Mouse (Mus musculus) heart, embryonic 12.5 days (tissue): ENCODE measurements around the gene Cfap97. TPM values are rescaled to one million over a fixed set of nuclear protein-coding genes. Genes with fewer than 3 reads are reported as not detected.
"Not testable (repeated sequence)": the region's sequence is repeated elsewhere in the genome, so short reads cannot be mapped to it uniquely, and the experiment has no call there.

Experiments
- ATAC-seq: fragments of 200-750 bp; cut with Nextera tagmentation; 2 replicates; pipeline ENCODE4 v1.8.0; 2017; ENCODE audit warnings: moderate TSS enrichment, moderate library complexity; ENCODE audit not compliant: insufficient number of reproducible peaks, low FRiP score
- H3K27ac ChIP-seq: fragments of 300-500 bp; sonication (generic); 2 replicates; pipeline ENCODE4 v1.5.1; 2016; ENCODE audit warnings: mild to moderate bottlenecking, moderate library complexity; ENCODE audit not compliant: poor library complexity, severe bottlenecking
- H3K27me3 ChIP-seq: fragments of 300-500 bp; sonication (generic); replicated peaks from 2 replicates; pipeline ENCODE4 v1.6.1; 2016; ENCODE audit warnings: mild to moderate bottlenecking, moderate library complexity
- H3K36me3 ChIP-seq: fragments of 300-500 bp; sonication (generic); 2 replicates; pipeline ENCODE4 v1.6.1; 2016; ENCODE audit warnings: mild to moderate bottlenecking, moderate library complexity
- H3K4me1 ChIP-seq: fragments of 300-500 bp; sonication (generic); replicated peaks from 2 replicates; pipeline ENCODE4 v1.6.1; 2016; ENCODE audit warnings: mild to moderate bottlenecking
- H3K4me2 ChIP-seq: fragments of 300-500 bp; sonication (generic); 2 replicates; pipeline ENCODE4 v1.6.1; 2016; ENCODE audit warnings: mild to moderate bottlenecking, moderate library complexity
- H3K4me3 ChIP-seq: fragments of 300-500 bp; sonication (generic); 2 replicates; pipeline ENCODE4 v1.5.1; 2016; ENCODE audit warnings: mild to moderate bottlenecking
- H3K9ac ChIP-seq: fragments of 300-500 bp; sonication (generic); 2 replicates; pipeline ENCODE4 v1.6.1; 2016; ENCODE audit warnings: mild to moderate bottlenecking, moderate library complexity
- H3K9me3 ChIP-seq: fragments of 300-500 bp; sonication (generic); replicated peaks from 2 replicates; pipeline ENCODE4 v1.6.1; 2016; ENCODE audit warnings: mild to moderate bottlenecking, moderate library complexity
- WGBS: fragments of 180-500 bp; shearing (Covaris S2); methylation state at CpG from one replicate; pipeline ENCODE4 v1.1.7; 2016; 5-methylcytosine and 5-hydroxymethylcytosine counted together
- polyA plus RNA-seq: library from polyadenylated mRNA; unstranded; fragments of >200 nt; fragmentation: Nextera tagmentation; extraction: Ambion mirVana; gene quantifications from 2 replicates; pipeline ENCODE4 v1.2.1, GENCODE M21; 2016

Gene Cfap97
- 21.4 and 22.6 TPM in 2 replicates for polyA plus RNA-seq

DNA sequence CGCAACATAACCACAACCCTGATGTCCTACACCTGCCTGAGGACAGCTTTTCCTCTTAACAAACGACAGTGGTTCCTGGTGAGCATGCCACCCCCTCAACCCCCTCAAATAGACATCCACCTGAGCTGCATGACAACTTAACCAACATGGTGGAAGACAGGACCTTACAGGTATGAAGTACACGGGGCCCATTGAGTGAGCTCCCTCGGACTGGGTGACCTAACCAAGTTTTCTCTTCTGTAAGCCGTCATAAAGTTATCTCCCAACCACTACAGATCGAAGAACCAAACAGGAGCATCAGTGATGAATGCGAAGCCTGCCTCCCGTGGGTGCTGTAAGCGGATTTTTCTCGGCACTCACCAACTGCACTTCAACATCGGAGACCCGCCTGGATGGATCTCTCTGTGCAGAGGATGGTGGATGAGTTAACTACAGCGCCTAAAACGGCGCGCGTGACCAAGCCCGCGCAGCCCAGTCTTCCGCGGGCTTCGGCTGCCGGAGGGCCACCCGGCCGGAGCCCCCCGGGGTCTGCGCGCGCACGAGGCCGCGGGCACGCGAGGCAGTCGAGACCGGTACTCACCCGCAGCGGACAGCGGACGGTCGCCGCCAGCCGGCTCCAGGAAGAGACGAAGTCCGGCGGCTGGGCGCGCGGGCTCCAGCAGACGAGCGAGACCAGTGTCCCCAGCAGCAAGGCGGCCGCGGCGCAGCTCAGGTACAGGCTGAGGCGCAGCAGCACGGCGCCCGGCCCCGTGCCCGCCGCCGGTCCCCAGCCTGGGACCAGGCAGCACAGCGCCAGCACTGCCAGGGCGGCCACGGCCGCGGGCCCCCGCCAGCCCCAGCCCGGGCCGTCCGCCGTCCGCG, at the start of gene Cfap97:
Gene Cfap97 (plus strand): TSS at position 570 of the 861 bp plus-strand sequence.
- WGBS = 2% methylated on average over 73 of the region's 75 CpGs
- Histone ChIP-seq H3K4me1 (peaks cover 22% of the 10 kb centered on the region), H3K27ac (peak within 1 kb of the TSS; percentile 62), H3K4me3 (peak within 1 kb of the TSS; percentile 92), H3K36me3 (no peaks in the 10 kb centered on the region), H3K9ac (peak within 1 kb of the TSS; percentile 93), H3K4me2 (peak within 1 kb of the TSS; percentile 95), H3K9me3 (no peaks in the 10 kb centered on the region), H3K27me3 (0 out of 2 replicates have a peak, but pooled peaks cover 6% of the 10 kb centered on the region)
- peak; percentile 80 for ATAC-seq

DNA sequence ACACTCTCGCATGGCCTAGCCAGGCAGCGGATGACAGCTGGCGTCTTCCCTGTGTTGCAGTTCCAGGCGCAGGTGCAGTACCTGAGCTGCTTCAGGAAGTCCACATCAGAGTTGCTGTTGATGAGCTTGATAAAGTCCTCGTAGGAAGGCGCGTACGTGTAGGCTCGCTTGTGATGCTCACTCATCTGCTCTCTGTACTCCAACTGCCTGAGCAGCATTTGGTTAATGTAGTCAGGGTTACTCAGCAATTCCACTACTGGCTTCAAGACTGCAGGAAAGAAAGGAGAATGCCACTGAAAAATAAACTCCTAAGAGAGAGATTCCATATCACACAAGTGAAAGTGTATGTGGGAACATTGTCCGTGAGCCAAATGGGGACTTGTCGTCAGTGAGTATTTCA, 48.1 kb upstream of the Cfap97 start:
- no peak for ATAC-seq
- Histone ChIP-seq H3K9ac (no peak overlapping the region), H3K4me3 (no peak overlapping the region), H3K4me1 (no peaks in the 10 kb centered on the region), H3K4me2 (no peak overlapping the region), H3K9me3 (no peaks in the 10 kb centered on the region; the same call in 1 of the 2 replicates), H3K27ac (no peak overlapping the region), H3K36me3 (peaks cover 42% of the 10 kb centered on the region), H3K27me3 (no peaks in the 10 kb centered on the region)
- WGBS = 92% methylated on average over 11 of the region's 11 CpGs

DNA sequence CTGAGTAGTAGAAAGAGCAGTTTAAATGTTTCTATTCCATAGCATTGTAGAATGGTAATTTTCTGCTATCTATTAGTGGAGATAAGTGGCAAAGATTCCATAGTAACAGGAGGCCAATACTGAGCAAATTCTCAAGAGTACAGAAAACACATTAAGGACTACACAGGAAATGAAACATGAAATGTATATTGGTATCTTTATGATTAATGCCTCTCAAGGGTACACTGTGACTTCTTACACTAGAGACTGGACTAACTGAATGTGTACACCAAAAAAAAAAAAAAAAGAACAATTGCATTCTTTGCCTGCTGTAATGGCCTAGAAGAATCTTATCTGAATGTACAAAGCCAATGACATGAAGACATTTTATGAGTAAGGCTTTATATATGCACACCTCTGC, 43.9 kb upstream of the Cfap97 start:
- no peak overlapping the region for H3K4me3 ChIP-seq
- ATAC-seq = no peak
- no peaks in the 10 kb centered on the region for H3K9me3 ChIP-seq
- no peak overlapping the region for H3K4me2 ChIP-seq
- no peak overlapping the region for H3K9ac ChIP-seq
- no peak overlapping the region for H3K27ac ChIP-seq
- peaks cover 4% of the 10 kb centered on the region; the same call in 1 of the 2 replicates for H3K4me1 ChIP-seq
- no peaks in the 10 kb centered on the region for H3K27me3 ChIP-seq
- peaks cover 21% of the 10 kb centered on the region for H3K36me3 ChIP-seq

DNA sequence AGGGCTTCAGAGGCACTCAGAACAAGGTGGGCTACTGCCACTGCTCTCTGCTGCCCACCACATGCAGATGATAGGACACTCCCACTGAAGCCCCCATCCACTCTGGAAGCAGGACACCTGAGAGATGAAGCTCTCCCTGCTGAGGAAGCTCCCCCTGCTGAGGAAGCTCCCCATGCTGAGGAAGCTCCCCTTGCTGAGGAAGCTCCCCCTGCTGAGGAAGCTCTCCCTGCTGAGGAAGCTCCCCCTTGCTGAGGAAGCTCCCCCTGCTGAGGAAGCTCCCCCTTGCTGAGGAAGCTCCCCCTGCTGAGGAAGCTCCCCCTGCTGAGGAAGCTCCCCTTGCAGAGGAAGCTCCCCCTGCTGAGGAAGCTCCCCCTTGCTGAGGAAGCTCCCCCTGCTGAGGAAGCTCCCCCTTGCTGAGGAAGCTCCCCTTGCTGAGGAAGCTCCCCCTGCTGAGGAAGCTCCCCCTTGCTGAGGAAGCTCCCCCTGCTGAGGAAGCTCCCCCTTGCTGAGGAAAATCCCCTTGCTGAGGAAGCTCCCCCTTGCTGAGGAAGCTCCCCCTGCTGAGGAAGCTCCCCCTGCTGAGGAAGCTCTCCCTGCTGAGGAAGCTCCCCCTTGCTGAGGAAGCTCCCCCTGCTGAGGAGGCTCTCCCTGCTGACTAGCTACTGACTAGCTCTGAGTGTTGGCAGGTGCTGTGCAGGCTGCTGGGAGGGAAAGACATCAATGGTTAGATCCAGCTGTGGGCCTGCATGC, 38.0 kb upstream of the Cfap97 start:
- H3K4me3 ChIP-seq, ATAC-seq, H3K9ac ChIP-seq, H3K27me3 ChIP-seq, H3K4me2 ChIP-seq, H3K36me3 ChIP-seq, H3K9me3 ChIP-seq, H3K27ac ChIP-seq: not testable (repeated sequence)
- peaks cover 12% of the 10 kb centered on the region for H3K4me1 ChIP-seq

DNA sequence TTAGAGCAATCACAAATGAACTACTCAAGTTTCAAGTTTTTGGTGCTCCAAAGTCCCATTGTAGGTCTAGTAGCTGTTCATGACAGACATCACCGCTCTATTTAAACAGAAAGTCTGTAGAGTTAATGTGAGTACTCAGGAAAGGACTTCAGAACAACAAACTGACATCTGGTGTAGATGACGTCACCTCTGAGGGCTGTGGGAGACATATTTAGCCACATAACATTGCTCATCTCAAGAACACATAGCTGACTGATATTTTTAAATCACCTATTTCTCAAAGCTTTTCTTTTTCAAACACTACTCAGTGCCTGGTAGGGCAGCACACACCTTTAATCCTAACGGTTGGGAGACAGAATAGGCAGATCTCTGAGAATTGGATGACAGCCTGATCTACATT, 34.4 kb upstream of the Cfap97 start:
- no peak overlapping the region for H3K9ac ChIP-seq
- H3K36me3 ChIP-seq = peaks cover 12% of the 10 kb centered on the region
- H3K4me2 ChIP-seq = no peak overlapping the region
- no peak overlapping the region for H3K27ac ChIP-seq
- peaks cover 8% of the 10 kb centered on the region; the same call in 1 of the 2 replicates for H3K4me1 ChIP-seq
- H3K4me3 ChIP-seq = no peak overlapping the region
- H3K9me3 ChIP-seq = no peaks in the 10 kb centered on the region
- no peaks in the 10 kb centered on the region for H3K27me3 ChIP-seq
- ATAC-seq = no peak
- WGBS = 63% methylated on average over 3 of the region's 3 CpGs

DNA sequence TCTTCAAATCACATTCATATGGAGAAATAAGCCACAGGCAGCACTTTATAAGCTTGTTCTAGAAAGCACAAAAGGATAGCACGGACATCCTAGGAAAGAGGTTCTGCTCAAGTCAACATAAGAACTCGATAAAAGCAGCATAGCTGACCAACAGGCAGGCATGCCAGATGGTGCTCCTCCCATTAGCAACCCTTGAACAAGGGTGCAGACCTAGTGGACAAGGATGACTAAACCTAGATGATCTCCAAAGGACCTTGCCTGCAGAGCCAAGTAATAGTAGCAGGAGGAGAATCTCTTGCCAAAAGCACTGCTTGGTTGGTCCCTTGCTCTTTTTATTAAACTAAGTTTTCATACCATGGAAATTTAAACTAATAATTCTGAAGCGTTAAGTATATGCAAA, 32.4 kb upstream of the Cfap97 start:
- H3K4me2 ChIP-seq = no peak overlapping the region

DNA sequence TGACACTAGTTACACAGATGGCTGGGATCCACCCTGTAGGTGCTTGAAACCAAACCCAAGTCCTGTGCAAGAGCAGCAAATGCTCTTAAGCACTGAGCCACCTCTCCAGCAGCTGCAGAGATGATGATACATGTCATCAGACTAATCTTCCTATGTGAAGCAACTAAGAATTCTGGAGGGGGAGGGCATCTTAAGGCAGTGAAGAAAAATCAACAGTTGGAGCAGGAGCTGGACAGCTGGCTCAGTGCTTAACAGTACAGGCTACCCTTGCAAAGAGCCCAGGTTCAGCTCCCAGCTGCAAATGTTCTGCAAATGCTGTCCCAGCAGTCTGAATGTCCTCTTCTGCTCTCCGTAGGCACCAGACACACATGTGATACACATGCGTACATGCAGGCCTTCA, 29.1 kb upstream of the Cfap97 start:
- no peaks in the 10 kb centered on the region for H3K9me3 ChIP-seq
- WGBS = 88% methylated on average over 2 of the region's 2 CpGs
- H3K36me3 ChIP-seq = peaks cover 11% of the 10 kb centered on the region
- H3K27ac ChIP-seq = no peak overlapping the region
- no peak overlapping the region for H3K4me3 ChIP-seq
- no peak for ATAC-seq
- H3K4me2 ChIP-seq = no peak overlapping the region
- H3K4me1 ChIP-seq = no peaks in the 10 kb centered on the region
- H3K9ac ChIP-seq = no peak overlapping the region
- H3K27me3 ChIP-seq = no peaks in the 10 kb centered on the region

More for the DNA sequence above, 32.4 kb upstream of the Cfap97 start:
- H3K27ac ChIP-seq = no peak overlapping the region
- WGBS = 85% methylated on average over 3 of the region's 3 CpGs
- ATAC-seq = no peak
- H3K27me3 ChIP-seq = no peaks in the 10 kb centered on the region
- H3K9me3 ChIP-seq = no peaks in the 10 kb centered on the region
- H3K4me3 ChIP-seq = no peak overlapping the region
- H3K9ac ChIP-seq = no peak overlapping the region
- peaks cover 18% of the 10 kb centered on the region for H3K36me3 ChIP-seq
- H3K4me1 ChIP-seq = peaks cover 4% of the 10 kb centered on the region; the same call in 1 of the 2 replicates

DNA sequence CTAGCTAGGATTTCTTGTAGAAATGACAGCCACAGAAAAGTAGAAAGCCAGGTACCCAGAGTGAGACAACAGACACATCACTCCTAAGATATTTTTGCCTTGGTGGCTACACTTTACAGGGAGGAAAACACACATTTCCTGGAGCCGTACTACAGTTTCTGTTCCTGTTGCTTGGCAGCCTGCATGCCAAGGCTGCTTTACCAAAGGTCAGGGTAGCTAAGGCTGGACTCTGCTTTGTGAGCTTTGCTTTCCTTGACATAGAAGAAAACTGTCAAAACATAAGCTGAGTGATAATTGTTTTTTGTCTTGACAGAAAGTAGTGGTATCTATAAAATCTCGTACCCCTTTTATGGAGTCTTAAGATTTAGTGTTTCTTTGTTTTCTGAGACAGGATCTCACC, 21.1 kb upstream of the Cfap97 start:
- H3K36me3 ChIP-seq = peaks cover 7% of the 10 kb centered on the region
- H3K27ac ChIP-seq = no peak overlapping the region
- no peaks in the 10 kb centered on the region for H3K27me3 ChIP-seq
- no peak overlapping the region for H3K4me2 ChIP-seq
- H3K4me3 ChIP-seq = no peak overlapping the region
- H3K9me3 ChIP-seq = 0 out of 2 replicates have a peak, but pooled peaks cover 5% of the 10 kb centered on the region
- no peak overlapping the region for H3K9ac ChIP-seq
- 79% methylated on average over 2 of the region's 2 CpGs for WGBS
- no peak for ATAC-seq
- no peaks in the 10 kb centered on the region for H3K4me1 ChIP-seq

DNA sequence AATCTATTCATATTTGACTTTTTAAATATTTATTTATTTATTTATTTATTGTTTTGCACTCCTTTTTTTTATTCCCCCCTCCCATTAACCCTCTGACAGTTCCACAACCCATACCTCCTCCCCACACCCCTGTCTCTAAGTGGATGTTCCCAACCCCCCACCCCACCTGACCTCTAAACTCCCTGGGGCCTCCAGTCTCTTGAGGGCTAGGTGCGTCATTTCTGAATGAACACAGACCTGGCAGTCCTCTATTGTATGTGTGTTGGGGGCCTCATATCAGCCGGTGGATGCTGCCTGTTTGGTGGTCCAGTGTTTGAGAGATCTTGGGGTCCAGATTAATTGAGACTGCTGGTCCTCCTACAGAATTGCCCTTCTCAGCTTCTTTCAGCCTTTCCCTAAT, 16.0 kb upstream of the Cfap97 start:
- not testable (repeated sequence) for H3K4me3 ChIP-seq, H3K4me2 ChIP-seq, H3K4me1 ChIP-seq, H3K9me3 ChIP-seq, H3K36me3 ChIP-seq, ATAC-seq, H3K27ac ChIP-seq, H3K9ac ChIP-seq, H3K27me3 ChIP-seq
- WGBS = 88% methylated on average over 2 of the region's 2 CpGs

DNA sequence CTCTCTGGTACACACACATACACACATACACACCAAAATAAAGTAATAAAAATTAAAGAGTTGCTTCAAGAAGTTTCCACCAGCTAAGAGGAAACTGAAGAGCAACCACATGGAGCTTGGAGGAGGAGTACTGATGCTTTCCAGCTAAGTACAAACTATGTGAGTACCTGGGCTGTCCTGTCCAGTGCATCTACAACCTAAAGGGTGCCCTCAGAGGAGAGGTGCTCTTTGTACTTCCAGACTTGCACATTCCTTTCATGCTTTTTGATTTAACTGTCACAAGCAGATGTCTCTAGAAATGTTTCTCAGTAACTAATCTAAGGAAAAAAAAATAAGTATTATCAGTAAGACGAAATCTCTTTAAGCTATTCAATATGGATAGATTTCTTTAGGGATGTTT, 14.2 kb upstream of the Cfap97 start:
- ATAC-seq = no peak
- Histone ChIP-seq H3K4me1 (0 out of 2 replicates have a peak, but pooled peaks cover 5% of the 10 kb centered on the region), H3K4me3 (no peak overlapping the region), H3K9me3 (0 out of 2 replicates have a peak, but pooled peaks cover 5% of the 10 kb centered on the region), H3K27me3 (no peaks in the 10 kb centered on the region), H3K27ac (no peak overlapping the region), H3K9ac (no peak overlapping the region), H3K36me3 (peaks cover 7% of the 10 kb centered on the region), H3K4me2 (no peak overlapping the region)
- WGBS = 73% methylated on average over 1 of the region's 1 CpGs

DNA sequence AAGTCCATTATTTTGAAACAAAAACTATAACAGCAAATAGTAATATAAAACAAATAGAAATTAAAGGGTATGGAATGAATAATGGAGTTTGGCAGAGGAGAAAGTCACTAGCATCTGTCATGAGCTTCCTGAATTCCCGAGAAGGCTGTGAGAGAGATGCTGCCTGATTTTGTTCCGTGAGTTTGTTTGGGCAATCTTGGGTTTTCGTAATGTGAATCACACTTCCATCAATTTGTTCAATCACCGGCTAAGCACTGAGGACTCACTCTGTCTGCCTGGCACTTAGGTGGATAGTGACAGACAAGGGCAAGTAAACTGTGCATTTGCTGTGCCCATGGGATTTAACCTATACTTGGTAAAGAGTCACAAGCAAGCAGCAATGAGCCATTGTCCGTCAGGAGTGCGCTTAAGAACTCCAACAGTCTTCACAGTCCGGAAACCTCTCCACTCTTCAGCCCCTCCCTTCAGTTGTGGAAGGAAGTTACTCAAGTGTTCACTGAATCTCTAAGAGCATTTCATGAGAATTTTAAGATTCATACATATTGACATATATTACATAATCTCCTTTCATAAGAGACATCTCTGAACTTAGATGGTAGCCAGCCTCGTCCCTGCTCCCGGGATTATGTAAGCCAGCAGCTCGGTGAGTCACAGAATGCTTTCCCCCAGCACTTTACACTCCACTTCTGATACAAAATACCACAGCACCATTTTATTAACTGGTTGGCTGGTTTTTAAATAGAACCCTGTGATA, 13.6 kb upstream of the Cfap97 start:
- Histone ChIP-seq H3K9ac (no peak overlapping the region), H3K4me1 (peaks cover 7% of the 10 kb centered on the region), H3K27me3 (no peaks in the 10 kb centered on the region), H3K9me3 (0 out of 2 replicates have a peak, but pooled peaks cover 5% of the 10 kb centered on the region), H3K4me3 (no peak overlapping the region), H3K36me3 (peaks cover 7% of the 10 kb centered on the region), H3K4me2 (no peak overlapping the region), H3K27ac (no peak overlapping the region)
- no peak for ATAC-seq
- 74% methylated on average over 10 of the region's 10 CpGs for WGBS
